Mouse (Mus musculus) midbrain, embryonic 12.5 days (tissue): ENCODE data around the gene Dnah12. TPM values are rescaled to one million over a fixed set of nuclear protein-coding genes. Genes with fewer than 3 reads are reported as not detected.

ENCODE experiments used
- ATAC-seq: fragments of 200-750 bp; cut with Nextera tagmentation; 2 replicates; pipeline ENCODE4 v1.8.0; 2017; ENCODE audit warnings: low read depth, moderate TSS enrichment, moderate library complexity; ENCODE audit not compliant: low FRiP score
- H3K27ac ChIP-seq: fragments of 300-500 bp; sonication (generic); replicated peaks from 2 replicates; pipeline ENCODE4 v1.5.1; 2016; ENCODE audit warnings: mild to moderate bottlenecking
- H3K27me3 ChIP-seq: fragments of 300-500 bp; sonication (generic); 2 replicates; pipeline ENCODE4 v1.6.1; 2016; ENCODE audit warnings: mild to moderate bottlenecking
- H3K36me3 ChIP-seq: fragments of 300-500 bp; sonication (generic); 2 replicates; pipeline ENCODE4 v1.6.1; 2016
- H3K4me1 ChIP-seq: fragments of 300-500 bp; sonication (generic); 2 replicates; pipeline ENCODE4 v1.6.1; 2016
- H3K4me2 ChIP-seq: fragments of 300-500 bp; sonication (generic); replicated peaks from 2 replicates; pipeline ENCODE4 v1.6.1; 2016; ENCODE audit warnings: mild to moderate bottlenecking, moderate library complexity
- H3K4me3 ChIP-seq: fragments of 300-500 bp; sonication (generic); 2 replicates; pipeline ENCODE4 v1.5.1; 2016; ENCODE audit warnings: mild to moderate bottlenecking
- H3K9ac ChIP-seq: fragments of 300-500 bp; sonication (generic); replicated peaks from 2 replicates; pipeline ENCODE4 v1.6.1; 2016; ENCODE audit warnings: mild to moderate bottlenecking, moderate library complexity
- H3K9me3 ChIP-seq: fragments of 300-500 bp; sonication (generic); 2 replicates; pipeline ENCODE4 v1.6.1; 2016; ENCODE audit warnings: mild to moderate bottlenecking
- WGBS: fragments of 180-500 bp; shearing (Covaris S2); methylation state at CpG from one replicate; pipeline ENCODE4 v1.1.7; 2016; 5-methylcytosine and 5-hydroxymethylcytosine counted together
- polyA plus RNA-seq: library from polyadenylated mRNA; unstranded; fragments of >200 nt; fragmentation: Nextera tagmentation; extraction: Ambion mirVana; gene quantifications from 2 replicates; pipeline ENCODE4 v1.2.1, GENCODE M21; 2016

The Dnah12 gene
- not detected in 2 replicates for polyA plus RNA-seq

GRCm38 (mm10) chr14:26692974-26693373, at the start of gene Dnah12:
TSS of gene Dnah12 (plus strand) at chr14:26693274.
- Histone ChIP-seq H3K36me3 (no peaks in the 10 kb centered on the region), H3K4me2 (no peak within 1 kb of the TSS), H3K9me3 (no peaks in the 10 kb centered on the region), H3K27ac (no peak within 1 kb of the TSS), H3K4me3 (no peak within 1 kb of the TSS), H3K27me3 (no peaks in the 10 kb centered on the region), H3K9ac (no peak within 1 kb of the TSS), H3K4me1 (no peaks in the 10 kb centered on the region)
- ATAC-seq: no peak
- 91% methylated on average over 3 of the region's 3 CpGs for WGBS

GRCm38 (mm10) chr14:26645989-26646650, 47.0 kb upstream of the Dnah12 start:
- WGBS: 66% methylated on average over 5 of the region's 5 CpGs
- no peak overlapping the region for H3K9ac ChIP-seq
- no peak overlapping the region for H3K4me3 ChIP-seq
- H3K27ac ChIP-seq: no peak overlapping the region
- H3K9me3 ChIP-seq: no peaks in the 10 kb centered on the region
- peaks cover 8% of the 10 kb centered on the region for H3K4me1 ChIP-seq
- H3K36me3 ChIP-seq: peaks cover 20% of the 10 kb centered on the region
- no peak for ATAC-seq
- no peaks in the 10 kb centered on the region for H3K27me3 ChIP-seq
- H3K4me2 ChIP-seq: no peak overlapping the region

GRCm38 (mm10) chr14:26647811-26648210, 45.3 kb upstream of the Dnah12 start:
- Histone ChIP-seq H3K4me1 (peaks cover 8% of the 10 kb centered on the region), H3K9me3 (no peaks in the 10 kb centered on the region), H3K27me3 (no peaks in the 10 kb centered on the region), H3K4me2 (no peak overlapping the region), H3K27ac (no peak overlapping the region), H3K4me3 (no peak overlapping the region), H3K36me3 (peaks cover 31% of the 10 kb centered on the region), H3K9ac (no peak overlapping the region)
- ATAC-seq: no peak
- WGBS: 88% methylated on average over 2 of the region's 2 CpGs

- H3K9me3 ChIP-seq: no peaks in the 10 kb centered on the region
- H3K4me3 ChIP-seq: no peak overlapping the region
- H3K4me2 ChIP-seq: no peak overlapping the region
- H3K4me1 ChIP-seq: no peaks in the 10 kb centered on the region
- peaks cover 63% of the 10 kb centered on the region for H3K36me3 ChIP-seq
- no peaks in the 10 kb centered on the region for H3K27me3 ChIP-seq
- no peak overlapping the region for H3K9ac ChIP-seq
- H3K27ac ChIP-seq: no peak overlapping the region
- ATAC-seq: no peak
These were observed 41.2 kb upstream of the Dnah12 start for GRCm38 (mm10) chr14:26651901-26652300.

GRCm38 (mm10) chr14:26658178-26658577, 34.9 kb upstream of the Dnah12 start:
- Histone ChIP-seq H3K27me3 (no peaks in the 10 kb centered on the region), H3K4me1 (no peaks in the 10 kb centered on the region), H3K36me3 (peaks cover 50% of the 10 kb centered on the region), H3K9ac (no peak overlapping the region), H3K27ac (no peak overlapping the region), H3K4me3 (no peak overlapping the region), H3K4me2 (no peak overlapping the region), H3K9me3 (no peaks in the 10 kb centered on the region)
- no peak for ATAC-seq

- no peak overlapping the region for H3K4me3 ChIP-seq
- no peak for ATAC-seq
- H3K36me3 ChIP-seq: peaks cover 44% of the 10 kb centered on the region
- no peaks in the 10 kb centered on the region for H3K4me1 ChIP-seq
- H3K27ac ChIP-seq: no peak overlapping the region
- WGBS: 100% methylated on average over 1 of the region's 1 CpGs
- H3K9me3 ChIP-seq: no peaks in the 10 kb centered on the region
- H3K27me3 ChIP-seq: no peaks in the 10 kb centered on the region
- no peak overlapping the region for H3K9ac ChIP-seq
- no peak overlapping the region for H3K4me2 ChIP-seq
These were observed 32.8 kb upstream of the Dnah12 start for GRCm38 (mm10) chr14:26660233-26660632.

GRCm38 (mm10) chr14:26662016-26662415, 31.1 kb upstream of the Dnah12 start:
- H3K27ac ChIP-seq: no peak overlapping the region
- H3K36me3 ChIP-seq: peaks cover 45% of the 10 kb centered on the region
- WGBS: 97% methylated on average over 3 of the region's 3 CpGs
- no peaks in the 10 kb centered on the region for H3K27me3 ChIP-seq
- ATAC-seq: no peak
- no peak overlapping the region for H3K4me3 ChIP-seq
- no peak overlapping the region for H3K9ac ChIP-seq
- H3K4me2 ChIP-seq: no peak overlapping the region
- H3K4me1 ChIP-seq: peaks cover 15% of the 10 kb centered on the region
- no peaks in the 10 kb centered on the region for H3K9me3 ChIP-seq

GRCm38 (mm10) chr14:26662488-26662887, 30.6 kb upstream of the Dnah12 start:
- peaks cover 20% of the 10 kb centered on the region for H3K4me1 ChIP-seq
- H3K9me3 ChIP-seq: no peaks in the 10 kb centered on the region
- 79% methylated on average over 2 of the region's 2 CpGs for WGBS
- peaks cover 41% of the 10 kb centered on the region for H3K36me3 ChIP-seq
- H3K27me3 ChIP-seq: no peaks in the 10 kb centered on the region
- H3K27ac ChIP-seq: no peak overlapping the region
- H3K4me3 ChIP-seq: no peak overlapping the region
- H3K9ac ChIP-seq: no peak overlapping the region
- ATAC-seq: no peak
- H3K4me2 ChIP-seq: no peak overlapping the region

- no peak overlapping the region for H3K9ac ChIP-seq
- peaks cover 33% of the 10 kb centered on the region for H3K4me1 ChIP-seq
- H3K4me2 ChIP-seq: no peak overlapping the region
- WGBS: 93% methylated on average over 2 of the region's 2 CpGs
- H3K27ac ChIP-seq: no peak overlapping the region
- H3K27me3 ChIP-seq: no peaks in the 10 kb centered on the region
- H3K9me3 ChIP-seq: no peaks in the 10 kb centered on the region
- no peak for ATAC-seq
- peaks cover 32% of the 10 kb centered on the region for H3K36me3 ChIP-seq
- H3K4me3 ChIP-seq: no peak overlapping the region
These were observed 29.2 kb upstream of the Dnah12 start for GRCm38 (mm10) chr14:26663851-26664250.

GRCm38 (mm10) chr14:26667991-26668370, 25.1 kb upstream of the Dnah12 start:
- H3K4me1 ChIP-seq: peaks cover 37% of the 10 kb centered on the region
- peaks cover 24% of the 10 kb centered on the region for H3K36me3 ChIP-seq
- H3K27me3 ChIP-seq: no peaks in the 10 kb centered on the region
- peak overlapping the region; percentile 80 for H3K9ac ChIP-seq
- no peak for ATAC-seq
- no peaks in the 10 kb centered on the region for H3K9me3 ChIP-seq
- H3K4me2 ChIP-seq: peak overlapping the region; percentile 97
- 35% methylated on average over 6 of the region's 6 CpGs for WGBS
- peak overlapping the region; percentile 91 for H3K4me3 ChIP-seq
- no peak overlapping the region for H3K27ac ChIP-seq

GRCm38 (mm10) chr14:26668371-26669291, 24.4 kb upstream of the Dnah12 start:
- Histone ChIP-seq H3K9ac (peak overlapping the region; percentile 80), H3K4me1 (peaks cover 37% of the 10 kb centered on the region), H3K4me2 (peak overlapping the region; percentile 97), H3K27me3 (no peaks in the 10 kb centered on the region), H3K27ac (peak overlapping the region; percentile 86), H3K9me3 (no peaks in the 10 kb centered on the region), H3K4me3 (peak overlapping the region; percentile 91), H3K36me3 (peaks cover 21% of the 10 kb centered on the region)
- ATAC-seq: peak; percentile 50; the same call in 1 of the 2 replicates
- 2% methylated on average over 73 of the region's 73 CpGs for WGBS

GRCm38 (mm10) chr14:26669292-26670073, 23.6 kb upstream of the Dnah12 start, which contains the start of gene Pde12:
TSS of gene Pde12 (minus strand) at chr14:26669883.
- Histone ChIP-seq H3K9me3 (no peaks in the 10 kb centered on the region), H3K9ac (peak within 1 kb of the TSS; percentile 80), H3K27ac (peak within 1 kb of the TSS; percentile 86), H3K4me2 (peak within 1 kb of the TSS; percentile 97), H3K4me3 (peak within 1 kb of the TSS; percentile 91), H3K36me3 (peaks cover 18% of the 10 kb centered on the region), H3K4me1 (peaks cover 37% of the 10 kb centered on the region), H3K27me3 (no peaks in the 10 kb centered on the region)
- ATAC-seq: peak; percentile 91
- WGBS: under 1% methylated on average over 70 of the region's 70 CpGs
